Mouse (Mus musculus) thymus, postnatal 4 days (tissue): ENCODE data around the gene Olfr74.
"Not testable (repeated sequence)": the region's sequence is repeated elsewhere in the genome, so short reads cannot be mapped to it uniquely, and the experiment has no call there.

Experiments
- DNase-seq: peaks from one replicate; pipeline ENCODE4 v3.0.0; 2021

Gene Olfr74

DNA sequence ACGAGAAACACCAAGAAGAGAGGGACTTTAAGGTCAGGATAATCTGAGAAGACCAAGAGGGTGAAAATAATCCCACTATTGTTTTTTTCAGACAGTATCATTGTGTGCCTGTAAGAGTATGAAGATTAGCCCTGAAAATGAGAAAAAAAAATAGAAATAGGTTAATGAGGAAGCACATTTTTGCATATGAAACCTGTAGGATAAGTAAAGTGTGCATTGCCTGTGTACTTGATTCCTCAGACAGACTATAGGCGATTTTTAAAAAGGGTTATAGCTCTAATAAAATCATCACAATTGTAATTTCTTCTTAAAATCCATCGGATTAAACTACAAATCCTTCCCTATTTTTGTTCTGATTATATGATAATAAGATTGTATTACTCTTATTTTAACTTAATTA lies at the start of gene Olfr74:
TSS of gene Olfr74 (minus strand) at position 101 of the 400 bp plus-strand sequence.
- no peak for DNase-seq

DNA sequence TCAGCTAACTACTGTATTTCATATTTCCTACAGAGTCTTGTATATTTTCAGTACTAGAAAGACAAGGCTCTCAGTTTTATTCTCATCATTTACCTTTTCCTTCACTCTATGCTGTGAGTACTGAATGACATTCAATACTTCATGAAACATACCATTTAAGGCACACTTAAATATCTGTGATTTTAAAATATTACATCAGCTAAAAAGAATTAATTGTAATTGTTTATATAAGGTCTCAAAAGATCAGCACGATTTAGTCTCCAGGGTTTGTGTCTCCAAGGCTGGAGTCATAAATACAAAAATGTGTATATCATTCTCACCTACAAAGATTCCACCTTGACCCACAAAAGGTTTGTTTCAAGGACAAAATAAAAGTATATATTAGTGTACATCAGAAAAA lies 48.0 kb upstream of the Olfr74 start, which contains the start of gene Olfr1161:
TSS of gene Olfr1161 (plus strand) at position 301 of the 400 bp plus-strand sequence.
- not testable (repeated sequence) for DNase-seq

DNA sequence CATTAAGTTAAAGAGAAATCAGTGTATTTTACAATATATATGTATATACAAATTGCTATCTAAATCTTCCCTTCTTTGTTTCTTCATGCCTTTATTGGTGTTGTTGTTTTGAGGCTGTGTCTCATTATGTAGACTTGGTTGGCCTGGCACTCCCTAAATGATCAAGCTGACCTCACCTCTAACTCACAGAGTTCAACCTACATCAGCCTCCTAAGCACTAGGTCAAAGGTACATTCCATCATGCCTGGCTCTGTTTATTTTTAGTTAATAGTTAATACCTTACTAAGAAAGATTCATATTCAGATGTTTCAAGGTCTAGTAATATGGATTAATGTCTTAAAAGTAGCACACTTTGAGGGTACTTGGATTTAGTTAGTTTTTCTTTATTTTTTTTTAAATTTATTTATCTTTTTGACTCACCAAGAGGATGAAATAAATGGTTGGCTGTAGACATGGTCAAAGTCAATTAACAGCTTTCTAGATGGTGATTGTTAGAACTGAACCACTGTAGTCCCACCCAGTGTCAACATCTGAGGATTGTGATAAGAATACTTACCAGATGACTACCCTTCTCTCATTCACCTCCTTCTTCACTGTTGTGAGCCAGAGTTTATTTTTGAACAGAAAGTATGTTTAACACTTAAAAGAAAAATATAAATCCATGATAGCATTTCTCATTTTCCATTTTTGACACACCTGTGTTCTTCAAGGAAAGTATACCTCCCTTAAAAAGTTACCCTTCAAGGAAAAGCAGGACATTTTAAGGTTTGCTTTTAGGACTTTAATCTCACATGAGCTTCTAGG lies 33.3 kb upstream of the Olfr74 start, which contains the start of gene Olfr1160:
TSS of gene Olfr1160 (minus strand) at position 754 of the 804 bp plus-strand sequence.
- no peak for DNase-seq

DNA sequence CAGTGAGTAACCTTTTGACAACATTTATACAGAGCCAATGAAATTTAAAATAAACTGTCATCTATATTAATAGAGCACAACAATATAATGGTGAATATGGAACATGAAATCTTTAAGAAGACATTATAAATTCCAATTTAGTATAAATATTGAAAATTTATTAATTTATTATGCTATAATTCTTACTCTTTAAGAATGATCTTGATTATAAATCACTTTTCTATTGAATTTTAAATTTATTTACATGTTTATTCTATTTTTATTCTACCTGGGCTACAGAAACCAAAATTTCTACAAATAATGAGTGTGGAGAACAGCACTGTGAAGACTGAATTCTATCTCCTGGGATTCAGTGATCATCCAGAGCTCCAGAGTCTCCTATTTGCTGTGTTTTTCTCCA lies 15.3 kb upstream of the Olfr74 start, which contains the start of gene Olfr1158:
TSS of gene Olfr1158 (plus strand) at position 301 of the 400 bp plus-strand sequence.
- DNase-seq, result no peak

DNA sequence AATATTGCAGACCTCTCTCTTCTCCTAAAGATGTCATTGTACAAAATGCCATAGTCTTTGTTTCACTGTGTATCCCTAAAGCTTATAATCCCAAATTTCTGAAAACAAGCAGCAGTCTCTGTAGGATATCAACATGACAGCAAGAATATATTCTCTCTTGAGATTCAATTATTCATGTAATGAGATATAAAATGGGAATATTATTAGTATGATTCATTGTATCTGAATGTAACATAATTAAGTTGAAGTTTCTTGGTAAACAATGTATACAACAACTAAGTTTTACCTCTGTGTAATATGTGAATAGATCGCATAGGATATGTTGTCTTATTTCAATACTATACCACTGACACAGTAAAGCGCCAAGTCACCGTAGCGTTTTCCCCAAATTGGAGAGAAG lies 6.3 kb downstream of the Olfr74 start, which contains the start of gene Olfr1157:
TSS of gene Olfr1157 (minus strand) at position 101 of the 400 bp plus-strand sequence.
- no peak for DNase-seq

DNA sequence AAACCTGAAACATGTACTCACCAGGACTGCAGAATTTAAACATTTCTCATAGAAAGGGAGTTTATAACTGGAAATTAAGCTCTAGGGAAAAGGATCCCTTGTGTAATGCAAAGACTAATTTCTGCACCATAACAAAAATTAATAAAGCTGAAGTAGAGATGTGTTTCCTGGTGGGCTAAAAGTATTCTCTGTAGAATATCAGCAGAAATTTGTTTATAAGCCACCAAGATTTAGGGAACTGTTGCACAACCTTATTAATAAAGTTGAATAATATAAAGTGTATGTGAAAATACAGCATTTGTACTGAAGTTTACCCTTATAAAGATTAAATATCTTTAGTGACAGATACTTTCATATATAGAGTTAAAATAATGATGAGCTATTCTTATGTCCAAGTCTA lies 21.5 kb downstream of the Olfr74 start, which contains the start of gene Olfr1156:
TSS of gene Olfr1156 (minus strand) at position 101 of the 400 bp plus-strand sequence.
- DNase-seq, result no peak

DNA sequence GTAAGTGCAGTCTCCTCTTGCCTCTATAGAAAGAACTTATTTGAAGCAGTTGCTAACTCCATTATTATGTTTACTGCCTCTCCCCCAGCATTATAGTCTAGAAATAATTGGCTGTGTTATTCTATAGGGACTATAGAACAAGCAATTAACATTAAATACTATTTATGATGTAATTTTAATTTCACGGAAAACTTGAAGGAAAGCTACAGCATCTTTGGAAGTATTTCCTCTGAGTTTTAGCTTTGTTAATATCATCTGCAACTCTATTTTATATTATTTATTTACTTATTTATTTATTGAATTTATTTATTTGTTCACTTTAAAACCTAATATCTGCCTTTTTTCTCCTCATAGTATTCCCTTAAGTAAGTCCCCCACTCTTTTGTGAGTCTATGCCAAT lies 29.4 kb downstream of the Olfr74 start, which contains the start of gene Olfr1155:
TSS of gene Olfr1155 (minus strand) at position 101 of the 400 bp plus-strand sequence.
- DNase-seq, result no peak
